Mouse (Mus musculus) gastrocnemius, adult 2 months (tissue): ENCODE data around the gene Tox3. TPM values are rescaled to one million over a fixed set of nuclear protein-coding genes. Genes with fewer than 3 reads are reported as not detected.

Experiments
- DNase-seq: peaks from one replicate; pipeline ENCODE4 v3.0.0; 2022
- H3K27ac ChIP-seq: fragments of 200-600 bp; 2 replicates; pipeline ENCODE4 v1.8.1; 2022; ENCODE audit warnings: mild to moderate bottlenecking
- H3K4me3 ChIP-seq: fragments of 200-600 bp; 2 replicates; pipeline ENCODE4 v1.8.1; 2022; ENCODE audit warnings: mild to moderate bottlenecking, moderate library complexity
- CTCF ChIP-seq: fragments of 200-600 bp; IDR thresholded peaks from 2 replicates; pipeline ENCODE4 v1.8.1; 2022; ENCODE audit warnings: antibody characterized with exemption, mild to moderate bottlenecking, moderate library complexity
- intact Hi-C: fragments of 180-260 bp; cut with DNase I; formaldehyde crosslinking; loops from one replicate; pipeline ENCODE4 v1.15.1; 2025
- total RNA-seq, 2 experiments: library from RNA; stranded (reverse); gene quantifications; 2 replicates each; pipeline ENCODE4 v1.2.3; 2021

Tox3 gene
- total RNA-seq, 2 experiments from 2014 or later, result 0.06 to 0.13 TPM

DNA sequence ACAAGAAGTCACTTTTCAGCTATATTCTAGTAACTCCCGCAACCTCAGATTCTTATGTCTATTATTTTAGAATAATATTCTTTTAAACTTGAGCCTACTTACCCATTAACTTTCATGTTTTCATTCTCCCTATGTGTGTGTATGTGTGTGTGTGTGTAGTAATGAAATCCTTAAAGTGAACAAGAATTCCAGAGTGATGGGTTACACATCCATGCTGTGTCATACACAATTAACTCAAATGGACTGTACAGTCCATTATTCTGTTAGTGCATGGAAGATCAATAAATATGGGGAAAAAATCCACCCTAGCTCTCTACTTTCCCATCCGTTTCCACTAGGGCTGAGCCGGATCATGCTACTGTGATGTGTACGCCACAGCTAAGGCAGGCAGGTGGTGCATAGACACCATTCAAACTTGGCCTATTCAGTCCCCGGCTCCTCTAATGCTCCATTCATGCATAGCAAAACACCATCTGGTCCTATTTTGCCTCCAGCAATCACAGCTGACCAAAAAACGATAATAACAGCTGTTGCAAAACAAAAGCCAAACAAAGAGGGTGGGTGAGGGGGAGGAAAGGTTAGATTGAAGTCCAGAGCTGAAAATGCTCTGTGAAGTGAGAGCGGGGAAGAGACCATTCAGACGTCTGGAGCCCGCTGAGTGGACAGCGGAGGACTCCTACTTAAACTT lies 103.5 kb downstream of the Tox3 start:
- TF ChIP-seq CTCF, result no peak; the same call in 1 of the 2 replicates
- intact Hi-C loops, result no loop called here
- H3K27ac ChIP-seq, result no peak overlapping the region
- no peak overlapping the region for H3K4me3 ChIP-seq
- no peak for DNase-seq

DNA sequence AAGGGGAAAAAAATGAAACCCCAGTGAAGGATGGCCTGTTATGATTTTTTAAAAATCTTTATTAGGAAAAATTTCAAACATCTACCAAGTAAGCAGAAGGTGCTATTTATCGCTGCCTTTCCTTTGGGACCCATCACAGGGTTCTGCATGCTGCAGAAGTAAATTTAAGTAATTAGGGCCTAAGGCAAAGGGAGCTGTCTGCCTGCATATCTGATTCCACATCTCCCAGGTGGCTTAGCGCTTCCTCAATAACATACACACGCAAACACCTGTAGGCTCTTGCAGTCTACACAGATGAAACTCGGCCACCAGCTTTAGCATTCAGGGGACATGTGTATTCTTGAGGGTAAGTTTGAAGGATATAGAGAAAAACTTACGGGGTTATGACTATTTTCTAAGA lies 104.2 kb downstream of the Tox3 start:
- no peak for TF ChIP-seq CTCF
- DNase-seq, result no peak
- Histone ChIP-seq H3K4me3 (no peak overlapping the region), H3K27ac (no peak overlapping the region)
- intact Hi-C loops, result no loop called here

DNA sequence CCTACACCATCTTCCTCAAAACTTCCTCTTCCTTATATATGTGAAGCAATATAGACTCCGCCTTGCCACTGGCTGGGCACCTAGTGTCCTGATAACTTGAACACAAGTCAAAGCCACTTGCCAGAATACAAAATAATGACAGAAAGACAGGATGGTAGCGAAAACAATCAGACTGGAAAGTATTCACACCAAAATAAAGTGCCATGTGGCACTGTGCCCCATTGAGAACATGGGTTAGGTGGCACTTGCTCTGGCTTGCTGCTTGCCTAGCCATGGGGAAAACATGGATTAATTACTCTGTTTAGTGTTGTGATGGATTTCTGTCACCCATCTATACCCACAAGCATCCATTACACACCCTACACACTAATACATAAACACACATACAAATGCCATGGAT lies 105.8 kb downstream of the Tox3 start:
- Histone ChIP-seq H3K4me3 (no peak overlapping the region), H3K27ac (no peak overlapping the region)
- no peak for DNase-seq
- no peak for TF ChIP-seq CTCF
- intact Hi-C loops, result no loop called here

DNA sequence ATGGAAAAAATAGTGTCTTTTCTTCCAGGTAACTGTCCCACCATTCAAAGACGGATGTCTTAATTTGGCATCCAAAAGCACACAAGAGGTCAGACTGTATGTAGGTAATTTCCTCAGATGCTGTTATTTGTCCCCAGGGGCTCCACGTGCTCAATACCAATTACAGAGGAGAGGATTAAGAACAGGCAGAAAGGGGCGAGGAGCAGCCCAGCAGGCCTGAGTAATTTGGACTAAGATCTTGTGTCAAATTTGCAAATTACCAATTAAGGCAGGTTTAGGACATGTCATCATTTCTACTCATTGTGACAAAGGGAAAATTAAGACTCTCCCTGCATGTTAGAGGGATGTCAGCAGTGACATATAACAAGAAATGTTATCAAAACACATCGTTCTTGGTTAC lies 106.7 kb downstream of the Tox3 start:
- Histone ChIP-seq H3K4me3 (no peak overlapping the region), H3K27ac (no peak overlapping the region)
- no peak for TF ChIP-seq CTCF
- DNase-seq, result no peak
- intact Hi-C loops, result no loop called here

DNA sequence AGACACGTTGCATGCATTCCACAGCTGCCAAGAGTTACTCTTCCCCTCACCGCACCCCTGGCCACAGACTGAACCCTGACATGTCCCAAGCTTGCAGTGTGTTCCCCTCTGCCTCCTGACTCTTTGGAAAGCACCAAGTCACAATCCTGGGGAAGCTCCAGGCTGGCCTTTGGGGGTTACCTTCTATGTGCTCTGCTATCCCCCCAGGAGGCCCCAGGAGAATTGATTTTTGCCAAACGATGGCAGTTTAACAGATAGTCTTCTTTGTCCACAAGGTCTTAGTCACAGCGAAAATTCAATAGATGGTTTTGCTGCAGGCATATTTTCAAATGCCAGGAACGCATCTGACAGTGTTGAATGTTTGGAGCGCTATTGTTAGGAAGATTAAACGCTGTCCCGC lies 115.6 kb downstream of the Tox3 start:
- intact Hi-C loops, result no loop called here
- TF ChIP-seq CTCF, result no peak
- Histone ChIP-seq H3K4me3 (no peak overlapping the region), H3K27ac (no peak overlapping the region)
- no peak for DNase-seq

DNA sequence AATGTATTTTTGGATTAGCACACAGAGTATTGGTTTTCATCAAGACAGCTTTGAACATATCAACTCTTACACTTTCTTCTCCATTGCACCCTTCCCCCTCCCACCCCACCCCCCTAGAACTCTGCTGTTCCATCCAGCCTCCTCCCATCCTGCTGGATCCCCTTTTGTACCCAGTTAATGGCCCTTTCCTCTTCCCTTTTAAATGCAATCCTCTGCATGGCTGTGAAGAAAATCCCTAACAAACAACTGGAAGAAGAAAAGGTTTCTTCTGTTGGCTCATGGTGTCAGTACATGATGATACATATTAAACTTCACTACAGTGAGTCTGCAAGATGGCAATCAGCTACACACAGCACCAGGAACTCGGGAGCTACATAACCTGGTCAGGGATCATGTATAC lies 124.0 kb downstream of the Tox3 start:
- DNase-seq, result no peak
- Histone ChIP-seq H3K27ac (no peak overlapping the region), H3K4me3 (no peak overlapping the region)
- TF ChIP-seq CTCF, result no peak
- intact Hi-C loops, result no loop called here

DNA sequence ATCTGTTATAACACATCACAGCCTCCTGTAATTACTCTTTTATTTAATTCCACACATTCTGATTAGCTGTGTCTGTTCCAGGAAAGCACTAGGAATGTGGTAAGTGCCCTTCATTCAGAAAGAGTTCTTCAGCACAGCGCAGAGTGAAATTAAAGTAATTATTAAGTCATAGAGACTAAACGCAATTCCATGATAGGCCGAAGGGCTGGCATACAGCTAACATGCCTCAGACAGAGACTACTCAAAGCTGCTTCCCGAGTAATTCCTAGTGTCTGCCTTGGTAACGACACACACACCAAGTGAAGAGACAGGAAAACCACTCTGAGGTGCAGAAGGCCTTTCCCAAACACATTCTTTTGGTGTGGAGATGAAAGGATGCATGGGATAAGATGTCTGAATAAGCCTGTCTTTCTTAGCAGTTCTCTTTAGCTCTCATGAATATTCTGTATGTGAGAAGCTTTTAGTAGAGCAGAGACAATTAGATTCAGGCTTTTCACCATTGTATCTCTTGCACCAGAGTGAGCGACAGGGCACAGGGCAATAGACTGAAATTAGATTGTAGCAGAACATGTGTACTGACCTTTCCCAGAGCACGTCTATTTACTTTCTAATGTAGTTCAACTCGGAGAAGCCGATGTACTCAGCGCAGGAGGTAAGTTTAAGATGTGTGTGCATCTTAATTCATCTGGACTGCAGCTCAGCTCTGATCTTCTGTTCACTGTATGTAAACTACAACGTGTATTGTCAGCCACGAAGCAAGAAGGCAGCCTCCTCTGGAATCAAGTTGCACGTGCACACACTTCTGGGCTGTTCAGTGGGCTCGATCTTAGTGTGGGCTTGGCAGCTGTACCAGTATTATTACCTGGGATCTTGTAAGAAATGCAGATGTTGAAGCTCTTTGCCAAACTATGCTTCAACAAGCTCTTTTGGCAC lies 138.8 kb downstream of the Tox3 start:
- no peak for DNase-seq
- H3K27ac ChIP-seq, result no peak overlapping the region
- intact Hi-C loops, result no loop called here
- no peak for TF ChIP-seq CTCF
- no peak overlapping the region for H3K4me3 ChIP-seq
